12 mouse cellular contexts compared by ENCODE assay signal in the genomic region with DNA sequence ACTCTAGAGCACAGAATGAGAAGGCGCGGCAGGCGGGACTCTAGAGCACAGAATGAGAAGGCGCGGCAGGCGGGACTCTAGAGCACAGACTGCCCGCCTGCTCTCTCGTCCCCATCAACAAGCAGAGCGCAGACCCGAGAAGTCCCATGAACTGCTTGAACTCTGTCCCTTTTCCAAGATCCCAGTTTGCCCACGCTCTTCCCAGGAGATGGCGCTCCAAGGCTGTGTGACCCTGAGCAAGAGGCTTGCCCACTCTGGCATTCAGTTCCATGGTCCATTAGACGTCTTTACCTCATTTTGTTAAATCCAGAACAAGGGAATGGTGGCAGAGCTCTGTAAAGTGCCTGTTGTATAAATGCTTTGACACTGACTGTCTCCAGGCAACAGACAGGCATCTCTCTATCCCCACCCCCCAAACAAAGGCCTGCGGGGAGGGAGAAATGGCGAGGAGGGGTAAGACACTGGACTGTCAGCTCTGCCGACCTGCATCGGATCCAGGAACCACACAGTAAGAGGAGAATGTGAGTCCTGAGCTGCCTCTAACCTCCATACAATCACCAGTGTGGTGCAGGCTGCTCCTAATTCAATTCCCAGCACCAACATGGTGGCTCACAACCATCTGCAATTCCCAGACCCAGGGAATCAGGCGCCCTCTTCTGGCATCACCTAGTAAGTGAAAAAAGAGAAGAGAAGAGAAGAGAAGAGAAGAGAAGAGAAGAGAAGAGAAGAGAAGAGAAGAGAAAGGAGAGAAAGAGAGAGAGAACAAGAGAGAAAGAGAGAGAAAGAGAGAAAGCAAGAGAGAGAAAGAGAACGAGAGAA.
DNase-seq lines count a peak whose midpoint lies in the region; ATAC-seq and TF ChIP-seq lines count a peak whose summit lies in the region.
"Had no signal": no experiment of that assay in that cellular context is flagged by ENCODE, and none has a peak within 500 bp of the region (broad histone marks: within the 10 kb centered on the region; RNA-seq: fewer than 3 reads in every experiment).

No protein-coding gene starts in this region.

- H3K36me3 ChIP-seq in lung, embryonic 14.5 days (ENCODE audit: insufficient read depth): peaks cover 4% of the 10 kb centered on the region; the same call in 1 of the 2 replicates
- peaks cover 32% of the 10 kb centered on the region for H3K36me3 ChIP-seq in hindbrain, embryonic 12.5 days
- peaks cover 62% of the 10 kb centered on the region for H3K36me3 ChIP-seq in neural tube, embryonic 13.5 days
- peaks cover 10% of the 10 kb centered on the region; the same call in 1 of the 2 replicates for H3K36me3 ChIP-seq in kidney, embryonic 15.5 days

- H3K9ac ChIP-seq in lung, embryonic 14.5 days: no peak overlapping the region
- H3K9ac ChIP-seq in hindbrain, embryonic 12.5 days: no peak overlapping the region
- H3K9ac ChIP-seq in neural tube, embryonic 13.5 days: no peak overlapping the region
- no peak overlapping the region for H3K9ac ChIP-seq in kidney, embryonic 15.5 days
- H3K9ac ChIP-seq: limb, embryonic 13.5 days had no signal

- H3K4me2 ChIP-seq in lung, embryonic 14.5 days: no peak overlapping the region
- peak overlapping the region; percentile 8; the same call in 1 of the 2 replicates for H3K4me2 ChIP-seq in hindbrain, embryonic 12.5 days (replicated peaks)
- H3K4me2 ChIP-seq in neural tube, embryonic 13.5 days: peak overlapping the region; percentile 5; the same call in 1 of the 2 replicates
- H3K4me2 ChIP-seq in kidney, embryonic 15.5 days: no peak overlapping the region
- H3K4me2 ChIP-seq: limb, embryonic 13.5 days had no signal

- H3K9me3 ChIP-seq in lung, embryonic 14.5 days (ENCODE audit: low read depth, low read length): no peaks in the 10 kb centered on the region
- 0 out of 2 replicates have a peak, but pooled peaks cover 2% of the 10 kb centered on the region for H3K9me3 ChIP-seq in hindbrain, embryonic 12.5 days (replicated peaks)
- H3K9me3 ChIP-seq in neural tube, embryonic 13.5 days: no peaks in the 10 kb centered on the region
- no peaks in the 10 kb centered on the region for H3K9me3 ChIP-seq in kidney, embryonic 15.5 days (replicated peaks)

- no peaks in the 10 kb centered on the region for H3K27me3 ChIP-seq in lung, embryonic 14.5 days (ENCODE audit: insufficient read depth, low read length)
- no peaks in the 10 kb centered on the region for H3K27me3 ChIP-seq in hindbrain, embryonic 12.5 days
- H3K27me3 ChIP-seq in neural tube, embryonic 13.5 days: no peaks in the 10 kb centered on the region
- no peaks in the 10 kb centered on the region for H3K27me3 ChIP-seq in kidney, embryonic 15.5 days
- H3K27me3 ChIP-seq: limb, embryonic 13.5 days had no signal

- TF ChIP-seq CTCF in lung, embryonic 14.5 days (IDR thresholded peaks at IDR 0.05; ENCODE audit: low read depth): 0 out of 2 replicates have a peak, but pooled peaks have one; percentile 12

- no peak for ATAC-seq in lung, embryonic 14.5 days (ENCODE audit: insufficient read depth)
- ATAC-seq in hindbrain, embryonic 12.5 days (ENCODE audit: low FRiP score): peak; percentile 12; the same call in 1 of the 2 replicates
- peak; percentile 48 for ATAC-seq in neural tube, embryonic 13.5 days (ENCODE audit: low read depth)
- ATAC-seq in kidney, embryonic 15.5 days (replicated peaks; ENCODE audit: low FRiP score): no peak

- no peak for DNase-seq in lung, embryonic 14.5 days
- no peak for DNase-seq in lung, postnatal 10 days
- peak; percentile 54 for DNase-seq in embryo, embryonic 11 days
- DNase-seq in gastrocnemius, postnatal 10 days: no peak
- DNase-seq in heart, adult 18-20 months: no peak
- DNase-seq: adrenal gland, postnatal 14 days; kidney, postnatal 36 days; lung, postnatal 36 days had no signal

- WGBS in lung, embryonic 14.5 days: 50% methylated on average over 19 of the region's 19 CpGs
- 41% methylated on average over 19 of the region's 19 CpGs for WGBS in hindbrain, embryonic 12.5 days
- WGBS in neural tube, embryonic 13.5 days: 46% methylated on average over 19 of the region's 19 CpGs
- WGBS in kidney, embryonic 15.5 days: 66% methylated on average over 19 of the region's 19 CpGs

- no peaks in the 10 kb centered on the region for H3K4me1 ChIP-seq in lung, embryonic 14.5 days (ENCODE audit: insufficient read depth)
- peaks cover 31% of the 10 kb centered on the region for H3K4me1 ChIP-seq in hindbrain, embryonic 12.5 days
- peaks cover 32% of the 10 kb centered on the region for H3K4me1 ChIP-seq in neural tube, embryonic 13.5 days (replicated peaks)
- no peaks in the 10 kb centered on the region for H3K4me1 ChIP-seq in kidney, embryonic 15.5 days

- H3K27ac ChIP-seq in lung, embryonic 14.5 days (ENCODE audit: low read depth): no peak overlapping the region
- H3K27ac ChIP-seq in hindbrain, embryonic 12.5 days: peak overlapping the region; percentile 82
- H3K27ac ChIP-seq in neural tube, embryonic 13.5 days (replicated peaks): peak overlapping the region; percentile 87
- no peak overlapping the region for H3K27ac ChIP-seq in kidney, embryonic 15.5 days
- H3K27ac ChIP-seq: limb, embryonic 13.5 days had no signal

- H3K4me3 ChIP-seq in lung, embryonic 14.5 days (ENCODE audit: low read depth, low read length): no peak overlapping the region
- H3K4me3 ChIP-seq in hindbrain, embryonic 12.5 days: no peak overlapping the region
- no peak overlapping the region for H3K4me3 ChIP-seq in neural tube, embryonic 13.5 days
- H3K4me3 ChIP-seq in kidney, embryonic 15.5 days (replicated peaks): no peak overlapping the region
- H3K4me3 ChIP-seq: limb, embryonic 13.5 days had no signal

Comparison
In these comparisons a context has a peak if more than half of its experiments do, and no peak if none do; other contexts are left out.
1. ATAC-seq: peak in hindbrain, embryonic 12.5 days (single experiment) and neural tube, embryonic 13.5 days (single experiment); none in lung, embryonic 14.5 days (single experiment) and kidney, embryonic 15.5 days (single experiment).
2. H3K27ac ChIP-seq: peak in hindbrain, embryonic 12.5 days (single experiment) and neural tube, embryonic 13.5 days (single experiment); none in lung, embryonic 14.5 days (single experiment) and kidney, embryonic 15.5 days (single experiment).
3. H3K4me2 ChIP-seq: peak in hindbrain, embryonic 12.5 days (single experiment) and neural tube, embryonic 13.5 days (single experiment); none in lung, embryonic 14.5 days (single experiment) and kidney, embryonic 15.5 days (single experiment).